Mouse (Mus musculus) stomach, embryonic 16.5 days (tissue): Measurements from ENCODE around the gene Gstm7. TPM values are rescaled to one million over a fixed set of nuclear protein-coding genes. Genes with fewer than 3 reads are reported as not detected.

Source experiments
- polyA plus RNA-seq: library from polyadenylated mRNA; unstranded; fragments of >200 nt; fragmentation: Nextera tagmentation; extraction: Ambion mirVana; gene quantifications from 2 replicates; pipeline ENCODE4 v1.2.1, GENCODE M21; 2015

The Gstm7 gene
- polyA plus RNA-seq, 1 experiment from 2014 or later: 24.7 TPM

Other genes starting within 250 kb of the Gstm7 start
- 65.8 and 71.2 TPM in 2 replicates for gene Ahcyl1, start 235.3 kb downstream of the Gstm7 start, polyA plus RNA-seq
- gene Csf1, start 171.3 kb downstream of the Gstm7 start, polyA plus RNA-seq: 19.2 and 20.2 TPM in 2 replicates
- gene Eps8l3, start 54.6 kb downstream of the Gstm7 start, polyA plus RNA-seq: 33.0 and 35.9 TPM in 2 replicates
- gene Gstm5, start 36.0 kb downstream of the Gstm7 start, polyA plus RNA-seq: 131 and 144 TPM in 2 replicates
- 10.4 and 11.2 TPM in 2 replicates for gene Gstm6, start 11.9 kb upstream of the Gstm7 start, polyA plus RNA-seq
- 63.5 and 80.8 TPM in 2 replicates for gene Gstm3, start 37.5 kb upstream of the Gstm7 start, polyA plus RNA-seq
- gene Gstm2, start 54.6 kb upstream of the Gstm7 start, polyA plus RNA-seq: 196 and 225 TPM in 2 replicates
- gene Gstm1, start 86.2 kb upstream of the Gstm7 start, polyA plus RNA-seq: 513 and 679 TPM in 2 replicates
- 26.5 and 29.6 TPM in 2 replicates for gene Gstm4, start 113.1 kb upstream of the Gstm7 start, polyA plus RNA-seq
- 49.8 and 51.9 TPM in 2 replicates for gene Ampd2, start 154.8 kb upstream of the Gstm7 start, polyA plus RNA-seq
- gene Gnat2, start 161.0 kb upstream of the Gstm7 start, polyA plus RNA-seq: 1.3 TPM in 2 replicates
- 177 and 182 TPM in 2 replicates for gene Gnai3, start 214.3 kb upstream of the Gstm7 start, polyA plus RNA-seq
- 0.15 and 0.20 TPM in 2 replicates for gene Gpr61, start 223.1 kb upstream of the Gstm7 start, polyA plus RNA-seq